Mouse (Mus musculus): ENCODE measurements around the gene Nkd1.

Nkd1 gene

GRCm38 (mm10) chr8:88572941-88573645 lies 51.9 kb downstream of the Nkd1 start:
- no peak for DNase-seq (ENCODE audit: low spot score in 2 of 2)

GRCm38 (mm10) chr8:88574975-88575374 lies 53.8 kb downstream of the Nkd1 start:
- no peak for DNase-seq (ENCODE audit: low spot score in 2 of 2)

GRCm38 (mm10) chr8:88576351-88577142 lies 55.4 kb downstream of the Nkd1 start:
- DNase-seq (ENCODE audit: low spot score in 2 of 2), result peak; percentile 77 to 80

DNA sequence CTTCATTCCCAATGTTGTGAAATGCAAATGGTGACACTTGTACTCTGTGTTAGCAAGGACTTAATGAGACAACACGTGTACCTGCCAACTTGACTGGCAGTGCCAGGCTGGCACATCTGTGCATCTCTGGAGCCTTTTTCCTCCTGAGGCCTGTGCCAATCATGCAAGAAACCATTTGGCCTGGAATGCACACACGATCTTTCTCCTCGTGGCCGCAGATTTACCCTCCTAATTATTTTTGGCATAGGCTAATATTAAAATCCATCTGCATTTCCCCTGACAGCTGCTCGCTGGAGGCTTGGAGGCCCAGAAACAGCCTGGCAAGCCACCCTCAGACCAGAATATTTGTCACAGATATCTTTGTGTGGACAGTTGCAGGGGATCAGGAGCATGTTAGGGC lies 56.5 kb downstream of the Nkd1 start:
- DNase-seq (ENCODE audit: low spot score in 2 of 2), result no peak

- DNase-seq (ENCODE audit: low spot score in 2 of 2), result no peak
These were observed 57.4 kb downstream of the Nkd1 start for GRCm38 (mm10) chr8:88578413-88579175.

DNA sequence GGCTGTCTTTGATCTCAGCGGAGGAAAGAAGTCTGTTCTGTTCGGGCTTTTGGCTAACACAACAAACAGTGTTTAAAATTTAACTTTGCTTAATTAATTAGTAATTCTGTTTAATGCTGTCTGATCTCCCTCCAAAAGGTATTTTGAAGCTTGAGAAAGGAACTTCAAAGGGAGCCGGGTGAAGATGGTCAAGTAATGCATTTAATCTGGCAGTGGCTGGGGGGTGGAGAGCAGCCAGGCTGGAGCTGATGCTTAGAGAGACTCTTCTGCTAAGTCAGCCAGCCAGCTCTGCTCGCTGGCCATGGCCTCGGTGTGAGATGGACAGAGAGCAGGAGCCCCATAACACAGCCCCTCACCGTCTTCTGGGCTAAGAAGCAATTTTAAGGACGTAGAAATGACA lies 58.1 kb downstream of the Nkd1 start:
- no peak for DNase-seq (ENCODE audit: low spot score in 2 of 2)

DNA sequence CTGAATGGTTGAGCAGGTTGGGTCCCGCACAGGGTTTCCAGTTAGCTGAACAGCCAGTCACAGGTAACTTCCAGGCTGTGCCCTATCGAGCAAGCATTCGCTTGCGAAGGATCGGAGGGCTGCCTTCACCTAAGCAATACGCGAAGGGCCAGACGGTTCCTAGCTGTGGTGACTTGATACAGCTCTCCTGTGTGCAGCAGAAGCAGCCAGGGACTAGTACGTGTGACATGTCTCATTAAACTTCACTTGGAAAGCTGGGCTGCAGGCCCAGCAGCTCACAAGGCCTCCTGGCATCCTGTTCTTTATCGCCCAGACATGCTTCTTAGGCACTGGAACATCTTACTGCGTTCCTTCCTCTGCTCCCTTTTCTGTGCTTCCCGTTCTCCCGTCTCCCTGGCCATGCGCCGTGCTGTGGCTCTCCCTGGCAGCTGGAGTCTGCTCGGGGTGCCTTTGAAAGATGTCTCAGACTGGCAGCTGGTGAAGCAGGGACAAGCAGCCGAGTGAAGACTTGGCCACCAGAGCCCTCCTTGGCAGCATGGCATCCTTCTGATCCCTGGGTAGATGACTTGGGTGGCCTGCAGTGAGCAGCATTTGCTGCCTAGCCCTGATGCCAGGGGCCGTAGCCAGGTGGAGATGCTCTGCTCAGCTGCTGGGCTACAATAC lies 58.6 kb downstream of the Nkd1 start:
- peak; percentile 73 to 75 for DNase-seq (ENCODE audit: low spot score in 2 of 2)

GRCm38 (mm10) chr8:88580785-88581184 lies 59.6 kb downstream of the Nkd1 start:
- DNase-seq (ENCODE audit: low spot score in 2 of 2), result no peak

DNA sequence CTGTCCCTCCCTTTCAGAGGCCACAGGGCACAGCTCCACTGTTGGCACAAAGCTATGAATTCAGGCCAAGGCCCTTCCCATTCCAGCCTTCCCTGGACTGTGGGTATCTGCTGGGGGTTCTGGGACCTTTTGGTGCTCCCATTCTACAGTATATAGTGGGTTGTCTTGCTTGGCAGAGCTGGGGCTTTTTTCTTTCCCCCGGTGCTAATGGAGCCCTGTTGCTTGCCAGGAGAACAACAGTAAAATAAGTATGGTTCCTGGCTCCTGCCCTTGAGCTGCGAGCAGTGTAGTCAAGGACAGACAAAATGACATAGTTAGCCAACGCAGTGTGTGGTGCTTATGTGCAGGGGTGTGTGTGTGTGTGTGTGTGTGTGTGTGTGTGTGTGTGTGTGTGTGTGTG lies 62.7 kb downstream of the Nkd1 start:
- no peak for DNase-seq (ENCODE audit: low spot score in 2 of 2)

GRCm38 (mm10) chr8:88588205-88588889 lies 67.2 kb downstream of the Nkd1 start:
- DNase-seq (ENCODE audit: low spot score in 2 of 2), result no peak

GRCm38 (mm10) chr8:88590226-88590625 lies 69.1 kb downstream of the Nkd1 start:
- DNase-seq (ENCODE audit: low spot score in 2 of 2), result no peak

DNA sequence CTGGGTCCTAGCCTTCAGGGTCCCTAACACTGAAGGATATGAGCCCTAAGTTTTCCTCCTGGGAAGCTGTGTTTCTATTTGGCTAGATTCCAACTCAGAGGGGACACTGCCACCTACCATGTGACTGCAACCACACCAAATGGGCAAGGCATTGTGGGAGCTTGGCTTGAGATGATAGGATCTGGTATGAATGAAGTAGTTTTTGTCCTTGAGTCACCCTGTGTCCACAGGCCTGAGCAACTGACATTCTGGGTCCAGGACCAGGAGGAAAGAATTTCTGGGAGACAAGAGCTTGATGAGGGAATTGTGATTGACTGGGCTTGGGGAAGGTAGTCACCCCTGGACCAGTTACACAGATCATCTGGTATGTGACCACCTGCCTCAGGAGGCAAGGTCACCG lies 72.8 kb downstream of the Nkd1 start:
- DNase-seq (ENCODE audit: low spot score in 2 of 2), result no peak

- DNase-seq (ENCODE audit: low spot score in 2 of 2), result no peak
These were observed 74.9 kb downstream of the Nkd1 start for GRCm38 (mm10) chr8:88596042-88596441.

DNA sequence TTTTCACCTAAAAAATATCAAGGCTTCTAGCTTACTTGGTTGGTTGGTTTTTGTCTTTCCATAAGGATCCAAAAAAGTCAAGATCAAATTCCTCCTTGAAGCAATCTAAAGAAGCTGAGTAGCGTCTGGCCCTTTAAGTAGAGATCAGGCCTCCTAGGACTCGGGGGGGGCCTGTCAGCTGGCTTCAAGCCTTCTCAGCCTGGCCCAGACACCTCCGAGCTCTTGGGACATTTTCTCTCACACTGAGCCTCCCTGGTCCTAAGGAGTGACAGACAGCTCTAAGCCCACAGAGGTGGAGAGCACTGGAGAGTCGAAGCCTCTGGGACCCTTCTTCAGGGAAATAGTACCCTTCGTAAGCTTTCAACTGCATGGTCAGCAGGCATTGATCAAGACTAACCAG lies 77.4 kb downstream of the Nkd1 start:
- no peak for DNase-seq (ENCODE audit: low spot score in 2 of 2)

- no peak for DNase-seq (ENCODE audit: low spot score in 2 of 2)
These were observed 78.3 kb downstream of the Nkd1 start for GRCm38 (mm10) chr8:88599491-88599890.

DNA sequence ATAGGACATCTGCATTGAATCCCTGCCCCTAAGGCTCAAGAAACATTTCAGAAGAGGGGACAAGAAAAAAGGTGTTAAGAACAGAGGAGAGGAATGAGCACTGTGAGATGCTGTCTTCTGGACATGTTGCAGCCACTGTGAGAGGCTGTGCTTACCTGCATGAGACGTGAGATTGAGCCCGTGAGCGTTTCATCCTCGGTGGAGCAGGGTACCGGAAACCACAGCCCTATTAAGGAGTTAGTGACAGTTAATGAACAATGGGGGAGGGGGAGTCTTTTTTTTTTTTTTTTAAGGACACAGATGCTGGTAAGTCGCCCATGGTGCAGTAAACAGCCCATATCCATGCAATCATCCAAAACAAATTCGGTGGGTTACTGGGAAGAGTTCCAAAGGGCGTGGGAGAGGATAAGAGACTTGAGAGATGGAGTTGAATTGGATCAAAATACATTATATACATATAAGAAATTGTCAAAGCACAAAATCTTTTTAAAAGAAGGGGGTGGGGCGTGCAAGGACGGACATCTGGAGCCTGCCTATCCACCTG lies 82.4 kb downstream of the Nkd1 start:
- DNase-seq (ENCODE audit: low spot score in 2 of 2), result peak; percentile 53 to 56

GRCm38 (mm10) chr8:88604065-88605038 lies 83.2 kb downstream of the Nkd1 start:
- peak; percentile 86 to 88 for DNase-seq (ENCODE audit: low spot score in 2 of 2)

DNA sequence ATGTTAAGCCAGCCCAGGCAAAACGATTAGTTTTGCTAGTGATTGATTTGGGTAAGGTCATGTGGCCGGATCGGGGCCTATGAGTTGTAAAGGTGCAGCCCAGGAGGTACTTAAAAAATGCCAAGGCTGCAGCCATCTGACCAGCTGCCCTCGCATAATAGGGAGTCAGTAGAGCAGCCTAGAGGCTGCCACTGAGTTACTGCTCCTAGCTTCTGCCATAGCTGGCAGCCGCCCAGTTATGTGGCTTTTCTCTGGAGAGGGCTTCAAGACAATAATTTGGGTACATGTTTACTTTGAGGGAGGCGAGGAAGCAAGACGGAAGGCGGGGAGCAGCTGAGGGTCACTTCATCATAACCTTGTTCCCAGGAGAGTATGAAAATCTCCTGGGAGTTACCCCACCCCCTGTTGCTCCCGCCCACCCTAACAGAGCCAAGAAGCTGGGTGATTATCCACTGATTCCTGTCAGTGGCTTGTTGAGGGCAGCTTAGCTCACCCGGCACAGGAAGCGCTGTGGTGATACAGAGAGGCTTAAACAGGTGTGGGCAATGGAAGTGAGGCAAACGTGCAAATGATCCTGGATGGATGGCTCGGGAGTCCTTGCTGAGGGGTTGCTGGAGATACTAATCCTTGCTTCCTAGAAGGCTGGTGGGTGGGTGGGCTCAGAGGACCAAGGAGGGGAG lies 84.3 kb downstream of the Nkd1 start:
- no peak for DNase-seq (ENCODE audit: low spot score in 2 of 2)

- no peak for DNase-seq (ENCODE audit: low spot score in 2 of 2)
These were observed 87.9 kb downstream of the Nkd1 start for GRCm38 (mm10) chr8:88609036-88609435.

All from right cerebral cortex, postnatal 10 days (tissue).